Mouse (Mus musculus): ENCODE results near the gene Galnt18.

GRCm38 (mm10) chr7:111676483-111676882 is 103.3 kb downstream of the Galnt18 start:
- no peak for TF ChIP-seq POLR2A (IDR thresholded peaks at IDR 0.05; ENCODE audit: borderline replicate concordance, insufficient read depth, low read length)
- TF ChIP-seq CTCF (IDR thresholded peaks at IDR 0.05; ENCODE audit: borderline replicate concordance, insufficient read depth, low read depth, low read length), result no peak
